Mouse (Mus musculus) stomach, embryonic 14.5 days (tissue): Measurements from ENCODE around the gene Casp9. TPM values are rescaled to one million over a fixed set of nuclear protein-coding genes. Genes with fewer than 3 reads are reported as not detected.
A peak's percentile ranks its signal among the peaks of the same experiment; 100 is the strongest.
"Not testable (repeated sequence)": the region's sequence is repeated elsewhere in the genome, so short reads cannot be mapped to it uniquely, and the experiment has no call there.

Experiments used
- ATAC-seq: fragments of 200-750 bp; cut with Nextera tagmentation; 2 replicates; pipeline ENCODE4 v1.8.0; 2017; ENCODE audit warnings: low read depth, moderate TSS enrichment; ENCODE audit not compliant: insufficient number of reproducible peaks, insufficient read depth, low FRiP score
- H3K27ac ChIP-seq: fragments of 300-500 bp; sonication (generic); 2 replicates; pipeline ENCODE4 v1.5.1; 2014; ENCODE audit warnings: mild to moderate bottlenecking, low read length, moderate library complexity, mixed read lengths
- H3K27me3 ChIP-seq: fragments of 300-500 bp; sonication (generic); 2 replicates; pipeline ENCODE4 v1.6.1; 2014; ENCODE audit warnings: low read length, control low read depth, mixed read lengths; ENCODE audit not compliant: control insufficient read depth, insufficient read depth
- H3K36me3 ChIP-seq: fragments of 300-500 bp; sonication (generic); 2 replicates; pipeline ENCODE4 v1.6.1; 2014; ENCODE audit warnings: mild to moderate bottlenecking, control low read depth, low read length, moderate library complexity, mixed read lengths; ENCODE audit not compliant: control insufficient read depth, insufficient read depth
- H3K4me1 ChIP-seq: fragments of 300-500 bp; sonication (generic); 2 replicates; pipeline ENCODE4 v1.6.1; 2014; ENCODE audit warnings: low read length, control low read depth, mixed read lengths; ENCODE audit not compliant: control insufficient read depth, insufficient read depth
- H3K4me2 ChIP-seq: fragments of 300-500 bp; sonication (generic); replicated peaks from 2 replicates; pipeline ENCODE4 v1.6.1; 2014; ENCODE audit warnings: low read depth, low read length, control low read depth
- H3K4me3 ChIP-seq: fragments of 300-500 bp; sonication (generic); 2 replicates; pipeline ENCODE4 v1.5.1; 2014; ENCODE audit warnings: low read depth, low read length, control low read depth
- H3K9ac ChIP-seq: fragments of 300-500 bp; sonication (generic); replicated peaks from 2 replicates; pipeline ENCODE4 v1.6.1; 2014; ENCODE audit warnings: low read depth, mild to moderate bottlenecking, control low read depth, low read length, moderate library complexity, mixed read lengths
- H3K9me3 ChIP-seq: fragments of 300-500 bp; sonication (generic); 2 replicates; pipeline ENCODE4 v1.6.1; 2016; ENCODE audit warnings: low read depth, low read length, control low read depth; ENCODE audit not compliant: control insufficient read depth
- WGBS: fragments of 180-500 bp; shearing (Covaris S2); extraction: QIAGEN DNeasy Blood & Tissue Kit; methylation state at CpG from one replicate; pipeline ENCODE4 v1.1.7; 2014; 5-methylcytosine and 5-hydroxymethylcytosine counted together
- polyA plus RNA-seq: library from polyadenylated mRNA; unstranded; fragments of >200 nt; fragmentation: Nextera tagmentation; extraction: Ambion mirVana; gene quantifications from 2 replicates; pipeline ENCODE4 v1.2.1, GENCODE M21; 2014

The Casp9 gene
- polyA plus RNA-seq, 1 experiment from 2014 or later, result 18.0 TPM

DNA sequence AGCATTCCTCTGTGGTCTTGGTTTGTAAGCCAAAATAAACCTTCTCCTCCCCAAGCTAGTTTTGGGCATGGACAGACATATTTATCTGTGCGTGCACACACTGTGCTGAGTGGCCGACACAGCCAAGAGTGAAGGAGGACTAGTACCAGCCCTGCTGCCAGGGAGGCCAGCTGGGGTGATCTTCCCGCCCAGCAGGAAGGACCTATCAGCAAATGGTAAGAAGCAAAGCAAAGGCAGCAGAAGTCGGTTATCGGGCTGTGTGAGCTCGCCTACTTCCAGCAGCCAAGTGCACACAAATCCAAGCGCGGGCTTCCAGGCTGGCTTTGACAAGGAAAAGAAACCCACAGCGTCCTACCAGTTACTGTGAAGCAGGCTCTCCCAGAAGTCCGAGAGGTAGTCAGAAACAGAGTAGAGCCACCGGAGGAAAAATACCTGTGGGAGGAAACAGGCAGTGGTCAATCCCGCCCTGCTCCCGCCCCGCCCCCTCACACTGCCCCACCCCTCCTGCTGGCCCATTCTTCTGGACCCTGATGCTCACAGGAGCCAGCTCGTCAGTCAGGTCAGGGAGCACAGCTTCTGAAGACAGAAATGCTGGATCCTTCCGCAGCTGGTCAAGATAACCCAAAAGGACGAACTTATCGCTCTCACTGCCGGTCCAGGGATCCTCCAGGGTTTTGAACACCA lies 25.9 kb upstream of the Casp9 start:
- Histone ChIP-seq H3K4me1 (peaks cover 11% of the 10 kb centered on the region), H3K4me3 (no peak overlapping the region), H3K9me3 (no peaks in the 10 kb centered on the region), H3K4me2 (no peak overlapping the region; the same call in 1 of the 2 replicates), H3K27ac (peak overlapping the region; percentile 80), H3K36me3 (peaks cover 54% of the 10 kb centered on the region), H3K9ac (no peak overlapping the region), H3K27me3 (no peaks in the 10 kb centered on the region)
- 69% methylated on average over 19 of the region's 19 CpGs for WGBS
- peak; percentile 64 for ATAC-seq

DNA sequence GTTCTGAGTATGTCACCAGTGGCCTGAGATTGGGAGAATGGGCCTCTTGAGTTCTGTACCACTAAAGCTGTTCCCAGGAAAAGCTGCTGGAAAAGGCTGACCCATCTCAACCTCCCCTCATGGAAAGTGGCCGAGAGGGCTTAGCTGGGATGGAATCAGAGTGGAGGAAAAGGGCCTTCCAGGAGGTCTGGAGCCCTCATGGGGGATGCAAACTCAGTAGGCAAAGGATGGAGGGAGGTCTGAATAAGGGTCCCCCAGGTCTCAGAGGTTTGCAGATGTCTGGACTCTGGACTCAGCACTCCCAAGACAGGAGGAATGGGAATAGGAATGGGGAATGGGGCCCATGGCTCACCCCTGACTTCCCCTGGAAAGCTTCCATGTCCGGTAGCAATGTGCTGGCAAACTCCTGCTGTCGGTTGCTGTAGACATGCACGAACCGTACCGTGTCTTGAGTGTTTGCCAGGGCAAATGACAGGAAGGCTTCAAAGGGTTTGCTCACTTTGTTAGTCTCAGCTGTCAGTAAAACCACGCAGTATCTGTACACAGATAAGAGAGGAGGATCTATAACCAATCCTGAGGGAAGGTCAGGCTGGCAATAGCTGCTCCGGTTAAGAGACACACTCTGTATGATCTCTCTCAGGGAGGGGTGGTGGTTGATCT lies 23.8 kb upstream of the Casp9 start:
- Histone ChIP-seq H3K9ac (no peak overlapping the region), H3K27ac (no peak overlapping the region), H3K4me2 (no peak overlapping the region), H3K9me3 (no peaks in the 10 kb centered on the region), H3K4me3 (no peak overlapping the region), H3K27me3 (no peaks in the 10 kb centered on the region), H3K4me1 (peaks cover 11% of the 10 kb centered on the region), H3K36me3 (peaks cover 53% of the 10 kb centered on the region)
- ATAC-seq, result no peak
- 78% methylated on average over 8 of the region's 8 CpGs for WGBS

DNA sequence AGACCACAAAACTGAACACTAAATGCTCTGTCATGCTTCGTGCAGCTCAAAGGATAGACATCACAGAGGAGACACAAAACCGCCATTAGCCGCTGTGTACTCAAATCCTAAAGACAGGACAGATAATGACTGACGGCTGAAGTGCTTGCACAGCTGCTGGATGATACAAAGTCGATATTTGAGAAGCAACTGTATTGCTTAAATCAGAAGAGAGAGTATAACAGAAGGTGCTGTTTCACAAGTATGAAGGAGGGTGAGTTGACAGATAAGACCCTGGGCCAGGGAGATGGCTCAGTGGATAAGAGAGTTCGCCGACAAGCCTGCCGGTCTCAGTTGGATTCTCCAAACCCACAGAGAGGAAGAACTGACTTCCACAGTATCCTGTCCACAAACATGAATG lies 21.6 kb upstream of the Casp9 start:
- 91% methylated on average over 8 of the region's 8 CpGs for WGBS
- Histone ChIP-seq H3K27me3 (no peaks in the 10 kb centered on the region), H3K4me1 (peaks cover 6% of the 10 kb centered on the region), H3K27ac (no peak overlapping the region), H3K9ac (no peak overlapping the region), H3K4me3 (no peak overlapping the region), H3K9me3 (no peaks in the 10 kb centered on the region), H3K36me3 (peaks cover 59% of the 10 kb centered on the region), H3K4me2 (no peak overlapping the region)
- no peak for ATAC-seq

DNA sequence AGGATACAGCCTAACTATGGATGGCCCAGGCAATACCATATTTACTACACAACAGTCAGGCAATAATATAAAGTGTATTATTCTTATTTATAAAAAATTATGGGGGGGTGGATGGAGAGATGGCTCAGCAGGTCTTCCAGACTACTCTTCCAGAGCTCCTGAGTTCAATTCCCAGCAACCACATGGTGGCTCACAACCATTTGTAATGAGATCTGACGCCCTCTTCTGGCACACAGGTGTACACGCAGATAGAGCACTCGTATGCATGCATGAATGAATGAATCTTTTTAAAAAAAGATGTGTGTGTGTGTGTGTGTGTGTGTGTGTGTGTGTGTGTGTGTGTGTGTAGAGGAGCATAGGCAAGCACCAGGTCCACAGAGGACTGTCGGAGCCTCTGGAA lies 20.4 kb upstream of the Casp9 start:
- H3K4me3 ChIP-seq, H3K4me2 ChIP-seq, H3K27me3 ChIP-seq, ATAC-seq, H3K9me3 ChIP-seq, H3K27ac ChIP-seq, H3K4me1 ChIP-seq, H3K9ac ChIP-seq: not testable (repeated sequence)
- H3K36me3 ChIP-seq, result peaks cover 56% of the 10 kb centered on the region
- WGBS, result 86% methylated on average over 4 of the region's 4 CpGs

DNA sequence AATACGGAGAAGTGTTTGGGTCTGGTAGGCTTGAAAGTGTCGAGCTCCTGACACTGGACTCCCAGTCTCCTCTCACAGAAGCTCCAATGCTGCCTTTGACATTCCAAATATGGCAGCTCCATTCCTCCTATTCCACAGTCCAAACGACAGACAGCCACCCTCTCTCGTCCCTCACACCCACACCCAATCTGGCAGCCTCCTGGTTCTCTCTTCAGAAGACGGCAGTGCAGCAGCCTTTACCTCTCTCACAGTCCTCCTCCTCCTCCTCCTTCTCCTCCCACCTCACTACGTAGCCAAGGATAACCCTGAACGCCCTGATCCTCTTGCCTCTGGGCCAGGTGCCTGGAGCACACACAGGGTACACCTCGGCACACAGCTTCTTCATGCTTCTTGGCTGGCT lies 13.6 kb upstream of the Casp9 start:
- 89% methylated on average over 8 of the region's 8 CpGs for WGBS
- ATAC-seq, result no peak
- Histone ChIP-seq H3K4me2 (no peak overlapping the region), H3K27ac (no peak overlapping the region), H3K27me3 (no peaks in the 10 kb centered on the region), H3K36me3 (peaks cover 49% of the 10 kb centered on the region), H3K9ac (no peak overlapping the region), H3K4me1 (no peaks in the 10 kb centered on the region), H3K9me3 (no peaks in the 10 kb centered on the region), H3K4me3 (no peak overlapping the region)

DNA sequence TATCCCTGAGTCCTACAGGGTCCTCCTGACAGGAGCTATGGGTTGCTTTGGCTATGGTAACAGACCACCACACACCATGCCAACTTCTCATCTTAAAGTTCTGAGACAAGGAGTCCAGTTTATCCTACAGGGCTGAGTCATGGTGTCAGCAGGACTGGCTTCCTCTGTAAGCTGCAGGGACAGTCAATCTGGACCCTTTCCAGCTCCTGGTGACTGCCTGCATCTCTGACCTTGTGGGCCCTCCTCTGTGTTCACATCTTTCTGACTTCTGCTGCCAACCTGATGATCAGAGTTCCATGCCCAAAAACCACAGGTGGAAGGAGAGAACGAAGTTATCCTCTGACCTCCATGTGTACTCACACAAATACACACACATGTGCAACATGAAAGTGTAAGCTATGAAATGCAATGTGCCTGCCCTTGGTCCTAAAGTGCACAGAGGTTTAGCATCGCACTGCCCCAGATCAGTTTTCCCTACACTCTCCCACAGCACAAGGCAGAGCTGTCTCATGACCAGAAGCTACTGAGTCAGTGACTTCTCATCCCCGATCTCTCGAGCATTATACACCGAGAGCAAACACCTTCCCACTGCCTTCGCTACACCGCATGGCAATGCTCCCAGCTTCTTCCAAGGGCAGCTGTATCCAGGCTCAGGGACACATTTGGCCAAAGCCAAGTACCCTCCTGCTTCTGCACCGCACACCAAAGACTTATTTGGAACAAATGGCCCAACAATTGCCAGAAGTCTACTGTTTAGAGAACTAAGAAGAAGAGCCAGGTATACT lies 12.0 kb upstream of the Casp9 start:
- Histone ChIP-seq H3K9ac (no peak overlapping the region), H3K27ac (no peak overlapping the region), H3K27me3 (no peaks in the 10 kb centered on the region), H3K4me3 (no peak overlapping the region), H3K4me1 (no peaks in the 10 kb centered on the region), H3K36me3 (peaks cover 47% of the 10 kb centered on the region), H3K4me2 (no peak overlapping the region), H3K9me3 (no peaks in the 10 kb centered on the region)
- 98% methylated on average over 8 of the region's 8 CpGs for WGBS
- no peak for ATAC-seq

DNA sequence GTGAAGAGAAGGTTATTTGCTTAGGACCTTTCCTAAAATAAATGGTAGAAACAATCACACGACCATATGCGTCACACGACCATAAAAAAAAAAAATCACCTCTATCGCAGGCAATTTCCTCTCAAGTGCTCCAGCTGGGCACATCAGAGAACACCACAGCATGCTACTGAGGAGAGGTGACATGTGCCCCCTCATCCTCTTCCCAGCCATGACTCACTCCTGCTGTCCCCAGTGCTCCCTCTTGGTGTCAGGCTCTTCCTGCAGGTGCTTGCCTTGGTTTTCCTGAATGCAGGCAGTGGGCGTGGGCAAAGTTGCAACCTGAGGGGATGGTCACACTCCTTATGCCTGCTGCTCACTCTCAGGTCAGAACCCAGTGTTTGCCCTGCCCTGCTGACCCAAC lies 8.6 kb upstream of the Casp9 start:
- no peaks in the 10 kb centered on the region for H3K9me3 ChIP-seq
- no peaks in the 10 kb centered on the region for H3K27me3 ChIP-seq
- H3K4me3 ChIP-seq, result no peak overlapping the region
- no peak overlapping the region for H3K9ac ChIP-seq
- whole genome bisulfite sequencing, result 82% methylated on average over 5 of the region's 5 CpGs
- H3K4me2 ChIP-seq, result no peak overlapping the region
- ATAC-seq, result no peak
- H3K27ac ChIP-seq, result no peak overlapping the region
- peaks cover 42% of the 10 kb centered on the region for H3K36me3 ChIP-seq
- peaks cover 4% of the 10 kb centered on the region; the same call in 1 of the 2 replicates for H3K4me1 ChIP-seq

DNA sequence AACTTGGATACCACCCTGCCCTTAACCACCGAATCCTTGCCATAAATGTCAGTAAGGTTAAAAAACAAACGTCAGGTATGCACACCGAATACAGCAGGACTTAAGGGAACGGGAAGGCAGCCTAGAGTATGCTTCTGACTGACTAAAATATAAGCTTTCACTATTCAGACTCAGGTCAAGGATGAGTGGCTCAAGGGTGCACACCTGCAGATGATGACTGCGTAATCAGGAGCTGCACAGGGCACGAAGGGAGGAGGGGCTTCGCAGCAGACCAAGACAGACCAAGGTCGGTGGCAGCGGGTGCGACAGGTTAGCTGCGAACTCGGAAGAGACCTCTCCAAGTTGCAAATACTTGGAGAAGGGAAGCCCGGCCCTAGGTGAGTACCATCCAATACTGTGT lies 7.3 kb upstream of the Casp9 start:
- Histone ChIP-seq H3K9ac (no peak overlapping the region), H3K27me3 (no peaks in the 10 kb centered on the region), H3K4me2 (no peak overlapping the region), H3K27ac (no peak overlapping the region), H3K36me3 (peaks cover 32% of the 10 kb centered on the region), H3K9me3 (no peaks in the 10 kb centered on the region), H3K4me3 (no peak overlapping the region), H3K4me1 (peaks cover 5% of the 10 kb centered on the region; the same call in 1 of the 2 replicates)
- WGBS, result 92% methylated on average over 13 of the region's 13 CpGs
- no peak for ATAC-seq
